Mouse (Mus musculus): ENCODE results near the gene Fbxl3. TPM values are rescaled to one million over a fixed set of nuclear protein-coding genes. Genes with fewer than 3 reads are reported as not detected.

Gene Fbxl3
- 10 to 100 TPM; 72.2 to 74.1 TPM for total RNA-seq (2021)
- long read RNA-seq, experiment 1, full-length matches to known transcripts: 56 of 76 reads
- long read RNA-seq, experiment 1, partial matches to known transcripts: 1 of 76 reads
- long read RNA-seq, experiment 1, other reads (novel, unspliced or antisense): 19 of 76 reads
- long read RNA-seq, experiment 2, full-length matches to known transcripts: 58 of 70 reads
- long read RNA-seq, experiment 2, partial matches to known transcripts: 1 of 70 reads
- long read RNA-seq, experiment 2, other reads (novel, unspliced or antisense): 11 of 70 reads

DNA sequence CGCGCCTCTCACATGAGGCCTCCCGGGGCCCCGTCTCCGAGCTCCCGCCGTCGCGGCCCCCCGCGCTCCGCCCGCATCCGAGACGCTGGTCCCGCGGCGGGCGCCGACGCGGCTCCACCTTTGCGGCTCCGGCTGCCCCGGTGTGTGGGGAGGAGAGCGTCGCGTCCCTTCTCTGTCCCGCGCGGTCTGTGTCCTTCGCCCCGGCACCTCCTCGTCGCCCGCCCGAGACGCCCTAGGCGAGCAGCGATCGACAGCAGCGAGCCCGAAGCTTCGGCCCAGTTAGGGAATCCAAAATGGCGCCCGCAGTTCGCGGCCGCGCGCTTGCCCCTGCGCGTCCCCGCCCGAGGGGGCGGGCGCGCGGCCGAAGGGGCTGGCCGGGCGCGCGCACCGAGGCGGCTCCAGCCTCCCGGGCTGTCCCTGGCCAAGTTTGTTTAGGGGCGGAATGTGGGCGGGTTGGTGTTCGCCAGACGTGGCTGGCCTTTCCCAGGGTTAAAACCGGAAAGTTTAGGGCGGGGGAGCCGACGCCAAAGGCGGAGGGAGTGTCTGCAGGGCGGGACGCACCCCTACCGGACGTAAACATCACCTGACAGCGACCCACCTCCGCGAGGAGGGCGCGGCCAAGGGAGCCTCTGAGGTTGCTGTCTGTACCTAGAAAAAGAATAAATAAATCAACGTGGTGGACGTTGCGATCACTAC is at the start of gene Fbxl3:
Gene Fbxl3, minus strand, starts transcription at position 329 of the 696 bp plus-strand sequence.
- intact Hi-C loops (cut with DNase I): no loop called here
- DNase-seq (ENCODE audit: low spot score in 2 of 2): peak; percentile 77 to 79

DNA sequence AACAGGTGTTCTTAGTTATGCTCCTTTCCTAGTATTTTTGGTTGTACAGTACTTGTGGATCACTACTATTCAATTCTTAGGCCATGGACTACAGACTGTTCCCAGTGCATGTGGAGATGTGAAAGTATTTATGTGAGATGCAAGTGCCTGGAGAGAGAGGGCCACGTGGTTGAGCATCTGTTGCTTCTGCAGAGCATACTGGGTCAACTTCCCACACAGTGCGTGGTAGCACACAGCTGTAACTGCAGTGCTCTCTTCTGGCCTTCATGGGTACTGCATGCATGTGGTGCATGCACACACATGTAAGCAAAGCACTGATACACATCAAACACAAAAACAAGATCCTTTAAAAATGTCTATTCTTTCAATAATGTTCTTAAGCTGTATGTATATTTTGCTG is 32.6 kb upstream of the Fbxl3 start:
- intact Hi-C loops (cut with DNase I): no loop called here
- peak; percentile 24 to 89 for DNase-seq (ENCODE audit: low spot score in 2 of 2)

DNA sequence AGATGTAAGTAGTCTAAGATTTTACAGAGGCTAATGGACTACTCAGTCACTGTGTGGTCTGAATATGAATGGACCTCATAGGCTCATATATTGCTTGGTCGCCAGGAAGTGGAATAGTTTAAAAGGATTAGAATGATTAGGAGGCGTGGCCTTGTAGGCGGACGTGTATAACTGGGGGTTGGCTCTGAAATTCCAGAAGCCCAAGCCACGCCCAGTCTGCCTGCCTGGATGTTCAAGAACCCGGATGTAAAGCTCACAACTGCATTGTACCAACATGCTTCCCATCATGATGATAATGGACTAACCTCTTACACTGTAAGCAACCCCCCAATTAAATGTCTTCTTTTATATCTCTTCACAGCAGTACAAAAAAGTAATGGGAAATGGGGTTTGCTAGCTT is 26.4 kb upstream of the Fbxl3 start:
- no peak for DNase-seq (ENCODE audit: low spot score in 2 of 2)
- intact Hi-C loops (cut with DNase I): no loop called here

DNA sequence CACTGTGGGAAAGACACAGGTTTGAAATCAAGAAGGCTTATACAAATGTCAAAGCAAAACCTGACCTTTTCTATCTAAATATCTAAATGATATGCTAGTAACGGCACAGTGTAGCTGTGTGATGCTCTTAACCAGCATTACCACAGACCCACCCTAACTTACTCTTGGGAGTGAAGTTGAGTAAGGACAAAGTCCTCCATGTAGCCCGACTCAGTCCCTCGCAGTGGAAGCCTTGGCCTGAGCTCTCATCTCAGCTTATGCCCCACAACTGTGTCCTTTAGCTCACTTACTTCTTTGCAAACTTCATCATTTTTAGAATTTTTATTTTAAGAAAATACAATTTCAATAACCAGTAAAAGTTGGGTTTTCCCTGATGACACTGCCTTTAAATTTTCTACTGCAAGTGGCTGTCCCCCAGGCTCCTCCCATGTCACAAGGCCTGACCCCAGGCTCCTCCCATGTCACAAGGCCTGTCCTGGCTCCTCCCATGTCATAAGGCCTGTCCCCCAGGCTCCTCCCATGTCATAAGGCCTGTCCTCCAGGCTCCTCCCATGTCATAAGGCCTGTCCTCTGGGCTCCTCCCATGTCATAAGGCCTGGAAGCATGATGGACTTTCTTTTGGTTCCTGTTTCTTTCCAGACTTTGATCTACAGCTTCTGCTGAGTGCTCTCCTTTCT is 15.8 kb upstream of the Fbxl3 start:
- DNase-seq (ENCODE audit: low spot score in 2 of 2): no peak
- intact Hi-C loops (cut with DNase I): no loop called here

DNA sequence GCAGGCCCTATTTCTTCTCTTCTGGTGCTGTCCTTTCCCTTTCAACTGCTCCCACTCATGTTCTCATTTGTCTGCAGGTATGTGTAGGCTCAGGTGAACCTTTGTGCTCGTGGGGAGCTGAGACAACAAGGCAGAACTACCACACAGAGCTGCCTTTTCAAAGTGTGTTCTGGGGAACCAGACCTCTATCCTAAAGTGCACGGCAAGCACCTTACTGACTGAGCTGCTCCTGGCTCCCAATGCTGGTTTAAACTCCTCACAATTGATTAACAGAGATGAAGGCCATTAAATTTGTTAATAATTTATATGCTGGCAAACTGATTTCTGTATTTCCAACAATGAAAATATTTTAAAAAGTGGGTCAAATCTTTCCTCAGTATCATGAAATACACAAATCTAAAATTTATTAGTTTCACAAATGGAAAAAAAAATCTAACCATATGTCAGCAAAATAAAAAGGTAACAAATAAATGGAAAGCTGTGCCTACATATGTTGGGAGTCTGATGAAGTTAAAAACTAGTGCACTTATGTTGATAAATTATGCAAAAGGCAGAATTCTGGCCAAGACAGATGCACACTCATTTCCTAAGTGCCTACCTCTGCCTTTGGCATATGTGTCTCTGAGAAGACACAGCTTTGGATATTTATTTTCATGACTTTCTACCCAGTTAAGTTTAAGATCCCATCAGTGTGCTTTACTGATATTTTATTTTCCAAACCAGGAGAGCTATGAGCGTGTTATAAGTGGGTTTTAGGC is 13.4 kb upstream of the Fbxl3 start:
- intact Hi-C loops (cut with DNase I): no loop called here
- no peak for DNase-seq (ENCODE audit: low spot score in 2 of 2)

DNA sequence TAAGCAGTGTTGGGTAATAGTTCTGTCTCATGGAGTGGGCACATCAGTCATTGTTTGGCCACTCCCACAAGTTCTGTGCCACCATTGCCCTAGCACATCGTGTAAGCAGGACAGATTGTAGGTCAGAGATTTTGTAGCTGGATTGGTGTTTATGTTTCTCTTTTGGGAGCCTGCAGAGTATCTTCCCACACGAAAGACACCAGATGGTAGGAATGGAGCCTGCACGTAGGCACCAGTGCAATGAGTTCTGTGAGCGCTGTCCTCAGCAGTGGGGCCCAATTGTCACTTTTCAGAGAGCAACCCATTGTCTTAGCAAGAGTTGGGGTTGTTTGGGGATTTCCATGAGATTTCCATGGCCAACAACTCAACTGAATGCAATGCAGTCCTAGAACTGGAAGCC is 10.6 kb upstream of the Fbxl3 start:
- peak; percentile 21 to 37 for DNase-seq (ENCODE audit: low spot score in 2 of 2)
- intact Hi-C loops (cut with DNase I): no loop called here

DNA sequence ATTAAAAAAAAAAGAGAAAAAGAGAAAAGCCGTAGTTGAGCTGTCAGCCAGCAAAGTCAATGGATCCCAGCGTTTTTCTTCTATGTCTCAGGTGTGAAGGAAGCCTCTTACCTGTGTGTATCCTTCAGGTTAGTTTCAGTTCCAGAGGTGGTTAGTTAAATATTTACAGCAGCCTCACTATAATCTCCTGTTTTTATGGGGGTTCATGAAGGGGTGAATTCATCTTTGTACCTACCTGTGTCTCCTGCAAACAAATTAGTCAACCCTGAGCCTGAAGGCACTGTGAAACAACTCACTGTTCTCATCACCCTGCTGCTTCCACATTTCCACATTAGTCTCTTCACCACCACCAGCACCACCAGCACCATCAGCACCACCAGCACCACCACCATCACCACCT is 6.9 kb upstream of the Fbxl3 start:
- intact Hi-C loops (cut with DNase I): no loop called here
- DNase-seq (ENCODE audit: low spot score in 2 of 2): no peak

DNA sequence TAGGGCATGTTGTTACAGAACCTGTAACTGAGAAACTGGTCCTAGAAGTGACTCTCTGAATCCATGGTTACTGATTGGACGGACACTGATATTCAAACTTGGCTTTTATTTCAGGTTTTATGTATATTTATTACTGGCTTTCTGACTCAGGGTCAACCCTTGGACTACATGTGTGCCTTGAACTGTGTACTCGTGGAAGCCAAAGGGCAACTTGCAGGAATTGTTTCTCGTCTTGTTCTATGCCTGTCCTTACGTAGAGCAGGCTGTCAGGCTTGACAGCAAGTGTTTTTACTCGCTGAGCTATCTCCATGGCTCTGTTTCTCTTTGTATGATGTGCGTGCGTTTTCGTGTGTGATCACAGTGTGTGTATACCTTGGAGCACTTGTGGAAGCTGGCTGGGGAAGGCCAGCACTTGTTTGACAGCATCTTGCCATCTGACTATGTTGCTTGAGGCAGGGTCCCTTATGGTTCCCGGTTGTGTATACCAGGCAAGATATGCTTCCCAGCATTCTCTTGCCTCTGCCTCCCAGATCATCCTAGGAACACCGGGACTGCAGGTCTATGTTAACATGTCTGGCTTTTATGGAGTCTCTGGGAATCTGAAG is 3.5 kb upstream of the Fbxl3 start:
- DNase-seq (ENCODE audit: low spot score in 2 of 2): no peak
- intact Hi-C loops (cut with DNase I): no loop called here

DNA sequence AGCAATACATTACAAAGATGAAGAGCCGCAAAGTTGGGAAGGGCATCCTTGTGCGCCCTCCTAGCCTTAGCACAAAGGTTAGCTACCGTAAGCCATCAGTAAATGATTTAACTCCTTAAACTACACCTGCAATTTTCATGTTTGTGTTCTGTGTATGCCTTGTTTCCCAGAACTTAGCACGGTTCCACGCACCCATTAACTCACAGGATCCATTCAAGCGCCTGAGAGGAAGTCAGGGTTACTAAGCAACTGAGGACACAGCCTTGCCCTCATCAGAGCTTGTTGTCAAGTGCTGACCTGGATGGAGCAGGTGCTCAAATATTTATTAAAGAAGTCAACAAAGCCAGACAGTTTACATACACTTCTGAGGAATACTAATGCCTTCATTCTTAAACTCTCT is 2.9 kb upstream of the Fbxl3 start:
- intact Hi-C loops (cut with DNase I): no loop called here
- DNase-seq (ENCODE audit: low spot score in 2 of 2): no peak

DNA sequence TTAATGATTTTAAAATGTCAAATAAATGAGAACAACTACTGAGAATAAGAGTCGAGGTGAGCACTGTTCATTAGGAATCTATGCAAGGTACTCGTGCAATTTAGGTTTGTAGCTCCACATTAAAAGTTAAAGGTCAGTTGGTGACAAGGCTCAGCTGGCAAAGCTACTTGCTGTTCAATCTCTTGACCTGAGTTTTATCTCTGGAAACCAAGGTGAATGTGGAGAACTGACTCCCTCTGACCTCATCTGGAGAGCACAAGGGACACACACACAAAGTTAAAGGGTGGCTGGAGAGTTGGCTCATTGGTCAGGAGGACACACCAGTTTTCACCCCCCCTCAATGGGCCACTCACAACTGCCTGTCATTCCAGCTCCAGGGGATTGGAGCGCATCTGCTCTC is 1.8 kb upstream of the Fbxl3 start:
- intact Hi-C loops (cut with DNase I): no loop called here
- DNase-seq (ENCODE audit: low spot score in 2 of 2): no peak

DNA sequence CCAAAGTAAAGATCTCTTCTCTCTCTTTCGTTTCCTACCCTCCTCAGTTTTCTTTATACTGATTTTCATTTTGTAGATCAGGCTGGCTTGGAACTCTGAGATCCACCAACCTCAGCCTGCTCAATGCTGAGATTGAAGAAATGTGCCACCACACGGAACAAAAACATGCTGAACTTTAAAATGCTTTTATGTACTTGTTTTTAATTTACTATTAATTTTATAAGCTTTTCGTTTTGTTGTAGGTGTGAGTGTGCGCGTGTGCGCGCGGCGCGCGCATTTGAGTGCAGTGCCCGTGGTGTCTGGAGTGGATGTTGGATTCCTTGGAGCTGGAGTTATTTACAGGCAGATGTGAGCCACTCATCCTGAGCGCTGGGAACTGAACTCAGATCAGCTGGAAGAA is 930 bp upstream of the Fbxl3 start:
- intact Hi-C loops (cut with DNase I): no loop called here
- no peak for DNase-seq (ENCODE audit: low spot score in 2 of 2)

DNA sequence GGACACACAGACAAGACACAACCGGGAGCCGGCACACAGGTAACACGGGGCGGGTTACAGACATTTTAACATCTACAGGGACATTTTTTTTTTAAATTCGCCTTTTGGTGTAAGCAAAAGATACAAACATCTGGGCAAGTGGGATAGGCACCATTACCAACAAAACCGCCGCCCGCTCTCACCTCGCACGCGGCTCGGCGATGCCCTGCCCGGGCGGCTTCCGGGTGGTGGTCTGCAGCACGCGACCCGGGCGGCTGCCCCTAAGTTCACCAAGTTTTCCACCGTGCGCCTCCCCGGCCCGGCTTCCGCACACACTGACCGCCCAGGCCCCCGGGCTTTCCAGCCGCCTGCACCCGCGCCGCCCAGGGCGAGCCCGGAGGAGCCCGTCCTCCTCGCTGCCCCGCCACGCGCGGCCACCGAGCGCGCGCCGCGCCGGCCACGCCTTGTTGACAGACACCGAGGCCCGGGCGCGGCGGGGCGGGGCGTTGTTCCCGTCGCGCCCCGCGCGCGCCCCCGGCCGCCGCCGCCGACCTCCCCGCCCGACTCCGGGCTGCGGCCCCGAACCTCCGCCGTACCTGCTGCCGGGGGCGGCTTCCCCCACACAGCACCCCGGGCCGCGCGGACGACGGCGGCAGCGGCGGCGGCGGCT is 655 bp downstream of the Fbxl3 start:
- peak; percentile 66 to 79 for DNase-seq (ENCODE audit: low spot score in 2 of 2)
- intact Hi-C loops (cut with DNase I): loop anchor here (1.0 kb wide), 1 partner anchor 28 kb away; the partner anchor contains the start of gene Cln5

DNA sequence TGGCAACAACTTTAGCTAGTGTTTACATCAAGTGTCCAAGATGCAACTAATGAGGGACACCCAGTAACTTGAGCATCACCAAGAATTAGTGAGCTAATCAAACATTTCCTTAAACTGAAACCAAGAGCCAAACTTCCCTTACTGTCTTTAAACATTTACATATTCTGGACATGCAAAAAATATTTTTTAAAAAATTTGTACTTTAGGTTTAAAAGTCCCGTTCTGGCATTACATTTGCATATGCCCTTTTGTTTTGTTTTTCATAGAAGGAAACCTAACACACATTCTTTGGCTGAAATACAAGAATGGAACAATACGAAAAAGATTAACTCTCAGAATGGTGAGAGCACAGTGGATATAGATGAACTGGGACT is 1.2 kb downstream of the Fbxl3 start:
- DNase-seq (ENCODE audit: low spot score in 2 of 2): no peak
- intact Hi-C loops (cut with DNase I): loop anchor here (1.0 kb wide), 1 partner anchor 28 kb away; the partner anchor contains the start of gene Cln5

DNA sequence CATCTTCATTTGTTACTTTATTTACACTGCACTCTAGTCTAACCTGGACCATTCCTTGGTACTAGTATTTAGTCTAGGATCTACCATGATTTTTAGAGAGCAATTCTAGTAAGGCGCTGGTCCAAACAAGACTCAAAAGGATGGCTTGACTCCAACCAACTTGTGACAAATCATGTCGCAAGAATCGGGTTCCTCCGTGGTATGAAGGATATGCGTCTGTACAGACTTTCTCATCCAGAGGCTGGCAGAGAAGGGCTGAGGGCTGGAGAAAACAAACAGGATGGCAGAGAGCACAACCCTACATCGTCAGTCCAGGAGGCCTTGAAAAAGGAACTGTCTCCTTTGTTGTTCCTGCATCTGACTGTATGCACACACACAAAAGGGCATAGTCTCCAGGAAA is 2.7 kb downstream of the Fbxl3 start:
- intact Hi-C loops (cut with DNase I): no loop called here
- DNase-seq (ENCODE audit: low spot score in 2 of 2): no peak

DNA sequence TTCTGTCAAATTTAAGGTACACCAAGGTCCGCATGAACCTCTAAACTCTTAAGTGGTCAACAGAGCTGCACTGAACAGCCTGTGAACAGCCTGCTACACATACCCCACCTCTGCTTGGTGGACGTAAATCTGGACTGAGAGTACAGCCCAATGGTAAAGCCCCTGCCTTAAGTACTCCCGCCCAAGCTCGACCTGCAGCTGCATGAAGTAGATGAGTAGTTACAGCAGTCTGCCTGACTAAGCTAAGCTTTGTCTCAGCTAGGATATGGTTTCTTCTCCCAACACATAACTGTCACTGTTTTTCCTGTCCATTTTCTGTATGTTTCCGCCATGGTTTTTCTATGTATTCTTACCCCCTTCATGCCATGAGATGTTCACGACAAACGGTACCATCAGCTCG is 3.5 kb downstream of the Fbxl3 start:
- intact Hi-C loops (cut with DNase I): no loop called here
- DNase-seq (ENCODE audit: low spot score in 2 of 2): no peak

DNA sequence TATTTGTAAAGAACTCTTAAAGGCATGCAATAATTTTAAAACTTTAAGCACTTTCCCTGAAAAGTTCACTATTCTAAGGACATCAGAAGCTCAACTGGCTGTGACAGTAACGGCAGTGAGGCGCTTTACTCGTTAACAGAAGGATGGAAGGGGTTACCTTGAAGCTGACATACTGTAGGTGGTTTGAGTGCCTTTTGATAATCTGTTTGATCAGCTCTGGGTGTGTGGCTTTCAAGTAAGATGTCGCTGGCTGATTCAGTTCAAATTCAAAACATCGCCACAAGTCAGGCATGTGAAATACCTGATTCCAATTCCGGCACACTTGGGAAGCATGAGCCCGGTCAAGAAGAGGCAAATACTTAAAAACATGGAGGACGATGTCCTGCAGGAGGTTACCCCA is 4.3 kb downstream of the Fbxl3 start:
- no peak for DNase-seq (ENCODE audit: low spot score in 2 of 2)
- intact Hi-C loops (cut with DNase I): no loop called here

DNA sequence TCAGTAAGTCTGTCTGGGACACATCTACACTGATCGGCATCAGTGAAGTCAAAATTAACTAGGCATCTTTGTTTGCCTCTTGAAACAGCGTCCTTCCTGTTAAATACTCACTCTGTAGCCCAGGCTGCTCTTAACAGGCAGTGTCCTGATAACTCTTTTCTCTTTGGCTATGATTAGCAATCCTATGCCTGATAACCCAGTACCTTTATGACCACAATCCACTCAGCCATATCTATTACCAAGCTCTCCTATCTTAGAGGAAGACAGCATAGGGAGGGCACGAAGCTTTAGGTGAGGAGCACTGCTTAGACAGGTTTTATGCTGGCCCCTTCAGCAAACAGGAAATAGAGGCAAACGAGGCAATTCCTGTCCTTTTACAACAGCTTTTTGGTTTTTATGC is 5.7 kb downstream of the Fbxl3 start:
- DNase-seq (ENCODE audit: low spot score in 2 of 2): no peak
- intact Hi-C loops (cut with DNase I): no loop called here

DNA sequence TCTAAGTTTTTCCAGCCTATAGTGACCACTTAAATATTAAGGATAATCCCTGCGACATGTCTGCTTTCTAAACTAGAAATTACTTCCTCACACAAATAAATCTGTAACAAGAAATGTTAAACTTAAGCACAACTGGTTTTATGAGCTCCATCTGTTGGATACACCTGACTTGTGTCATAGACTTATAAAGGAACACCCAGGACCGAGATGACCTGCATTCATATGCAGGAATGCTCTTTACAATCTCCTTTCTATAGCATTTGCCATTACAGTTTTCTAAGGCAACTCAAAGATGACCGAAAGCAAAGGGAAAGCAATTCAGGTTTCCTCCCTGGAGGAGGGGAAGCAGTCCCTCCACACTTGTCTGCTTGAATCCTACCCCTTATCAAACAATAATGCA is 6.1 kb downstream of the Fbxl3 start:
- DNase-seq (ENCODE audit: low spot score in 2 of 2): no peak
- intact Hi-C loops (cut with DNase I): no loop called here

DNA sequence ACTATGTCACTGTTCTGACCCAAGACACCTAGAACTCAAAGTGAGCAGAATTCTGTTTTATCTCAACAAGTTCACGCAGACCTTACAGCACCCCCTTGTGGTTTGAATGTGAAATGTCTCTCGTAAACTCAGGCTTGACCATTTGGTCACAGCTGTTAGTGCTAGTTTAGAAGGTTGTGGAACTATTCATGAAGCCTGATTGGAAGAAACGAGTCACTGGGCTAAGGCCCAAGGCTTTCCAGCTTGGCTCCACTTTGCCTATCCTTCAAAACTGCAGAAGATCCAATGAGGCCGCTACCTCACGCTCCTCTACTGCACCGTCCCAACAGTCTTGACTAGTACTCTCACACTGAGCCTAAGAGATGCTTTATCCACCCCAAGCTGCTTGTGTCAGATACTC is 10.7 kb downstream of the Fbxl3 start:
- intact Hi-C loops (cut with DNase I): no loop called here
- DNase-seq (ENCODE audit: low spot score in 2 of 2): peak; percentile 57

Measured in left cerebral cortex, postnatal 14 days (tissue).